Mouse (Mus musculus) lung, embryonic 16.5 days (tissue): ENCODE data around the gene Fam151a. TPM values are rescaled to one million over a fixed set of nuclear protein-coding genes. Genes with fewer than 3 reads are reported as not detected.
A peak's percentile ranks its signal among the peaks of the same experiment; 100 is the strongest.

ENCODE experiments used
- ATAC-seq: fragments of 200-750 bp; cut with Nextera tagmentation; 2 replicates; pipeline ENCODE4 v1.8.0; 2017; ENCODE audit warnings: low read depth, mild to moderate bottlenecking, moderate library complexity
- H3K27ac ChIP-seq: fragments of 300-500 bp; sonication (generic); 2 replicates; pipeline ENCODE4 v1.5.1; 2014; ENCODE audit warnings: mild to moderate bottlenecking, control low read depth, low read length
- H3K27me3 ChIP-seq: fragments of 300-500 bp; sonication (generic); 2 replicates; pipeline ENCODE4 v1.6.1; 2014; ENCODE audit warnings: low read depth, low read length, mixed read lengths; ENCODE audit not compliant: control insufficient read depth, insufficient read depth
- H3K36me3 ChIP-seq: fragments of 300-500 bp; sonication (generic); 2 replicates; pipeline ENCODE4 v1.6.1; 2014; ENCODE audit warnings: low read length; ENCODE audit not compliant: control insufficient read depth, insufficient read depth
- H3K4me1 ChIP-seq: fragments of 300-500 bp; sonication (generic); replicated peaks from 2 replicates; pipeline ENCODE4 v1.6.1; 2014; ENCODE audit warnings: low read length, mixed read lengths; ENCODE audit not compliant: control insufficient read depth, insufficient read depth
- H3K4me2 ChIP-seq: fragments of 300-500 bp; sonication (generic); 2 replicates; pipeline ENCODE4 v1.6.1; 2014; ENCODE audit warnings: low read depth, low read length, control low read depth
- H3K4me3 ChIP-seq: fragments of 300-500 bp; sonication (generic); 2 replicates; pipeline ENCODE4 v1.5.1; 2014; ENCODE audit warnings: mild to moderate bottlenecking, low read length, control low read depth
- H3K9ac ChIP-seq: fragments of 300-500 bp; sonication (generic); 2 replicates; pipeline ENCODE4 v1.6.1; 2014; ENCODE audit warnings: low read length, control low read depth
- H3K9me3 ChIP-seq: fragments of 300-500 bp; sonication (generic); 2 replicates; pipeline ENCODE4 v1.6.1; 2016; ENCODE audit warnings: low read length; ENCODE audit not compliant: control insufficient read depth
- WGBS: fragments of 180-500 bp; shearing (Covaris S2); extraction: QIAGEN DNeasy Blood & Tissue Kit; methylation state at CpG from one replicate; pipeline ENCODE4 v1.1.7; 2014; 5-methylcytosine and 5-hydroxymethylcytosine counted together
- polyA plus RNA-seq: library from polyadenylated mRNA; unstranded; fragments of >200 nt; fragmentation: Nextera tagmentation; extraction: Ambion mirVana; gene quantifications from 2 replicates; pipeline ENCODE4 v1.2.1, GENCODE M21; 2015

Gene Fam151a
- 0.18 and 0.30 TPM in 2 replicates for polyA plus RNA-seq

DNA sequence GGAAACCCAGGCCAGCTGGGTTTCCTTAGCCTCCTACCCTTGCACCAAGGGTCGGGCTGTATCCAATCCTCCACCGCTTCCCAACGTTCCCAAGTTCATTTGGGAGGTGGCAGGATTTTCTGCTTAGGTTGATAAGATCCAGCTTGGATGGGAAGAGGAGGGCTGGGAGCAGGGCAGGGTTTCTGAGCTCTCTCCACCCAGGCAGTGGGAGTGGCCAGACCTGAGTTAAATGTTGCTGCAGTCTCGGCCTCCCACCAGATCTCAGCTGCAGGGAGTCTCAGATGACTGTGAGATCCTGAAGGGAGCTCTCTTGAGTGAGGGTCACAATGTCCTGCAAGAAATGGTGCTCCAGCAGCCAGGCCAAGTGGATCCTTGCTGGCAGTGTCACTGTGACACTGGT lies at the start of gene Fam151a:
TSS of gene Fam151a (plus strand) at position 254 of the 400 bp plus-strand sequence.
- H3K9me3 ChIP-seq: no peaks in the 10 kb centered on the region
- H3K36me3 ChIP-seq: no peaks in the 10 kb centered on the region
- H3K27me3 ChIP-seq: no peaks in the 10 kb centered on the region
- H3K4me2 ChIP-seq: no peak within 1 kb of the TSS
- no peak within 1 kb of the TSS for H3K9ac ChIP-seq
- no peak within 1 kb of the TSS for H3K4me3 ChIP-seq
- H3K27ac ChIP-seq: no peak within 1 kb of the TSS
- WGBS: 27% methylated on average over 4 of the region's 4 CpGs
- H3K4me1 ChIP-seq: no peaks in the 10 kb centered on the region
- ATAC-seq: no peak; the same call in 1 of the 2 replicates

DNA sequence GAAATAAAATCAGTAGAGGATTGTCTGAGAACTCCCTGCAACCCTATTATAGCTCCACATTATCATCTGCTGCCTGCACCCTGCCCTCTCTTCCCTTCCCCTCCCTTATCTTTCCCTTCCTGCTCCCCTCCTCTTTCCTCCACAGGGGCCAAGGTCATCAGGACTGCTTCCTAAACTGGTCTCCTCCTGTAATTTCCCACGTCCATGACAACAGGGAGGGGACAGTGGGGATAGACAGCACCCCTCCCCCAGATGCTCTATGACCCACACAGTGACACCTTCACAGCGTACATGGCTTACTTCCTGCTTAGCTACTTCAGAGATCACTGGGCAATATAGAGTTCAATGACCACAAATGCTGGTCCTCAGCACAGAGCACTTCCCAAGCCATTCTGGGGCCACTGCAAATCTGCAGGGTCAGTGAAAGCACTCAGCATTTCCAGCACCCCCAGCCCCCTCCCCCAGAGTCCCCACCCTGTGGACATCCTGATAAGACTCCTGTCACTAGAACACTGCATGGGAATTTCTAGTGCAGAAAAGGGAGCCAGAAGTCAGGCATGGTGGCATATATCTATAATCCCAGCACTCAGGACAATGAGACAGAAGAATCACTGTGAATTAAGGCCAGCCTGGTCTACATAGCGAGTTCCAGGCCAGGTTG lies 44.9 kb upstream of the Fam151a start:
- no peaks in the 10 kb centered on the region for H3K4me1 ChIP-seq
- 36% methylated on average over 3 of the region's 3 CpGs for WGBS
- no peak overlapping the region for H3K4me2 ChIP-seq
- no peaks in the 10 kb centered on the region for H3K27me3 ChIP-seq
- ATAC-seq: no peak
- no peak overlapping the region for H3K27ac ChIP-seq
- no peaks in the 10 kb centered on the region for H3K36me3 ChIP-seq
- H3K9me3 ChIP-seq: no peaks in the 10 kb centered on the region
- H3K9ac ChIP-seq: no peak overlapping the region
- no peak overlapping the region for H3K4me3 ChIP-seq

GRCm38 (mm10) chr4:106693841-106694430 lies 39.8 kb upstream of the Fam151a start:
- 78% methylated on average over 15 of the region's 15 CpGs for WGBS
- no peak overlapping the region for H3K4me2 ChIP-seq

GRCm38 (mm10) chr4:106699989-106700388 lies 33.7 kb upstream of the Fam151a start:
- no peak overlapping the region for H3K4me2 ChIP-seq
- no peaks in the 10 kb centered on the region for H3K36me3 ChIP-seq
- WGBS: 12% methylated on average over 9 of the region's 9 CpGs
- H3K4me3 ChIP-seq: no peak overlapping the region
- no peaks in the 10 kb centered on the region for H3K27me3 ChIP-seq
- no peaks in the 10 kb centered on the region for H3K9me3 ChIP-seq
- no peak overlapping the region for H3K27ac ChIP-seq
- no peaks in the 10 kb centered on the region for H3K4me1 ChIP-seq
- no peak for ATAC-seq
- no peak overlapping the region for H3K9ac ChIP-seq

More at GRCm38 (mm10) chr4:106693841-106694430, 39.8 kb upstream of the Fam151a start:
- Histone ChIP-seq H3K9me3 (no peaks in the 10 kb centered on the region), H3K4me3 (no peak overlapping the region), H3K27ac (no peak overlapping the region), H3K27me3 (no peaks in the 10 kb centered on the region), H3K4me1 (no peaks in the 10 kb centered on the region), H3K36me3 (no peaks in the 10 kb centered on the region), H3K9ac (no peak overlapping the region)
- no peak for ATAC-seq

GRCm38 (mm10) chr4:106700798-106701197 lies 32.9 kb upstream of the Fam151a start:
- no peak overlapping the region for H3K27ac ChIP-seq
- H3K9me3 ChIP-seq: no peaks in the 10 kb centered on the region
- 26% methylated on average over 4 of the region's 4 CpGs for WGBS
- no peak for ATAC-seq
- H3K36me3 ChIP-seq: no peaks in the 10 kb centered on the region
- H3K4me3 ChIP-seq: no peak overlapping the region
- no peaks in the 10 kb centered on the region for H3K27me3 ChIP-seq
- no peak overlapping the region for H3K4me2 ChIP-seq
- no peak overlapping the region for H3K9ac ChIP-seq
- no peaks in the 10 kb centered on the region for H3K4me1 ChIP-seq

DNA sequence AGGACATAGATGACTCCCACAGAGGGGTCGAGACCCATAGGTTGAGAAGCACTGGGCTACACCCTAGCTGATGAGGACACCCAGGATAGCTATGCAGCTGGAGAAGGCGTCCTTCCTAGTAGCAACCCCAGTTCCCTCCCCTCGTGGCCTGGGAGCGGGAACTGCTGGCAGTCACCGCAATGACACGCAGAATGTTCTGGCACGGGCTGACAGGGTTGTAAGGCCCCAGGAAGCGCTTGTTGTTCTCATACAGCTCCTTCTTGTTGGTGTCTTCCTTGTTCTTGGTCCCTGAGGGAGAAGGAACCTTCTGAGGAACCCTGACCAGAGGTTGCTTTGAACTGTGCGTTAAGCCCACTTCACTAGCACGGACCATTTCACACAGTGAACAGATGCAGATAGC lies 29.7 kb upstream of the Fam151a start:
- no peak overlapping the region for H3K27ac ChIP-seq
- no peaks in the 10 kb centered on the region for H3K9me3 ChIP-seq
- no peak overlapping the region for H3K4me2 ChIP-seq
- H3K4me1 ChIP-seq: no peaks in the 10 kb centered on the region; the same call in 1 of the 2 replicates
- no peak overlapping the region for H3K4me3 ChIP-seq
- no peak for ATAC-seq
- no peak overlapping the region for H3K9ac ChIP-seq
- H3K36me3 ChIP-seq: no peaks in the 10 kb centered on the region
- WGBS: 68% methylated on average over 10 of the region's 10 CpGs
- H3K27me3 ChIP-seq: no peaks in the 10 kb centered on the region

- H3K9ac ChIP-seq: no peak overlapping the region
- ATAC-seq: no peak
- WGBS: 66% methylated on average over 11 of the region's 11 CpGs
Measured at GRCm38 (mm10) chr4:106704416-106704815, 29.3 kb upstream of the Fam151a start.

GRCm38 (mm10) chr4:106705096-106705665 lies 28.5 kb upstream of the Fam151a start:
- no peaks in the 10 kb centered on the region for H3K9me3 ChIP-seq
- no peak overlapping the region for H3K4me3 ChIP-seq
- H3K9ac ChIP-seq: 0 out of 2 replicates have a peak overlapping the region, but pooled peaks have one; percentile 16
- H3K4me1 ChIP-seq: no peaks in the 10 kb centered on the region; the same call in 1 of the 2 replicates
- H3K27me3 ChIP-seq: no peaks in the 10 kb centered on the region
- no peak overlapping the region for H3K27ac ChIP-seq
- no peak for ATAC-seq
- no peak overlapping the region for H3K4me2 ChIP-seq
- no peaks in the 10 kb centered on the region for H3K36me3 ChIP-seq
- 27% methylated on average over 8 of the region's 8 CpGs for WGBS

More at GRCm38 (mm10) chr4:106704416-106704815, 29.3 kb upstream of the Fam151a start:
- no peak overlapping the region for H3K27ac ChIP-seq
- no peaks in the 10 kb centered on the region for H3K27me3 ChIP-seq
- no peak overlapping the region for H3K4me3 ChIP-seq
- H3K4me2 ChIP-seq: no peak overlapping the region
- no peaks in the 10 kb centered on the region; the same call in 1 of the 2 replicates for H3K4me1 ChIP-seq
- no peaks in the 10 kb centered on the region for H3K36me3 ChIP-seq
- no peaks in the 10 kb centered on the region for H3K9me3 ChIP-seq

GRCm38 (mm10) chr4:106707957-106708356 lies 25.7 kb upstream of the Fam151a start:
- Histone ChIP-seq H3K27me3 (no peaks in the 10 kb centered on the region), H3K4me3 (no peak overlapping the region)

More at GRCm38 (mm10) chr4:106707957-106708356, 25.7 kb upstream of the Fam151a start:
- Histone ChIP-seq H3K4me2 (peak overlapping the region; percentile 42), H3K36me3 (no peaks in the 10 kb centered on the region), H3K4me1 (no peaks in the 10 kb centered on the region; the same call in 1 of the 2 replicates), H3K9me3 (no peaks in the 10 kb centered on the region), H3K27ac (no peak overlapping the region), H3K9ac (0 out of 2 replicates have a peak overlapping the region, but pooled peaks have one; percentile 21)
- WGBS: 26% methylated on average over 5 of the region's 5 CpGs
- ATAC-seq: peak; percentile 29; the same call in 1 of the 2 replicates
